Mouse (Mus musculus): ENCODE results near the gene Zc3hav1.

Gene Zc3hav1

DNA sequence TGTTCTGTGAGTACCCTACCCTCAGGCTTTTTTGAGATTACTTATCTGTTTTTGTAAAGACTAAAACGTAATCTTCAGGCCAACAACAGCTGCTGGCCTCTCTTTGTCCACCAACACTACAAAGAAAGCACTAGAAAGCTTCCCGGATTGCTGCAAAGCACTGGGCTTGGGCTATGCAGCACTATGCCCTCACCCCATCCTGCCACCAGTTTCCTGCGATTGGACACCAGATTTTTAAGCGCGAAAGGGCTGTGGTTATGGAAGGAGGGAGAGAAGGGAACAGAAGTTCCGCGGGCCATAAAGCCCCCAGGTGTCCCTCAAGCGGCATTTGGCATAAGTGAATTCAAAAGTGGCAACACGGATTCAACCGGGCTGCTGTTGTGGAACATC lies 56.2 kb downstream of the Zc3hav1 start:
- no peak for DNase-seq (ENCODE audit: extremely low read depth, low read depth, low spot score)

DNA sequence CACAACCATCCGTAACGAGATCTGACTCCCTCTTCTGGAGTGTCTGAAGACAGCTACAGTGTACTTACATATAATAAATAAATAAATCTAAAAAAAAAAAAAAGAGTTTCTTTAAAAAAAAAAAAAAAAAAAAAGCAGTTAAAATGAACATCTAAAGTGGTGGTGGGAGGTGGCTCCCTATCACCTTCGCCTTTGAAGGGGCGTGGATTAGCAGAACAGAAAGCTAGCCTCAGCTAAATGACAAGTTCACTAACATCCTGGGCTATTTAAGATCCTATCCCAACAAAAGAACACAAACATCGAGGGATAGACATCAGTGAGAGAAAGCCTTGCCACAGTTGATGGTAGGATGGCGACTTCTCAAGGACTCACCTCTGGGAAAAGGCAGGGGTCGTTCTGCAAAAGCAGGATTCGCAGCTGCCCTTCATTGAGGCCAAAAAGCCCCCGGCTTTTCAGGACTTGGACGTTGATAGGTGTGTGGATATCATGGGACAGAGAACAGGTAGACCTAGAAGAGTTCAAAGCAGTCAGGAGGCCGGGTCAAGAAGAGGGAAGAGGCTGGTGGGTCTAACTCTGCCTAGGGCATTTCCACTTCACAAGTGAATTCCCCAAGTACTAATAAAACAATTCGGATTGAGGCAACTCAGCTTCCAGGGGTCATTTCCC lies 56.7 kb downstream of the Zc3hav1 start:
- no peak for DNase-seq (ENCODE audit: extremely low read depth, low read depth, low spot score)

DNA sequence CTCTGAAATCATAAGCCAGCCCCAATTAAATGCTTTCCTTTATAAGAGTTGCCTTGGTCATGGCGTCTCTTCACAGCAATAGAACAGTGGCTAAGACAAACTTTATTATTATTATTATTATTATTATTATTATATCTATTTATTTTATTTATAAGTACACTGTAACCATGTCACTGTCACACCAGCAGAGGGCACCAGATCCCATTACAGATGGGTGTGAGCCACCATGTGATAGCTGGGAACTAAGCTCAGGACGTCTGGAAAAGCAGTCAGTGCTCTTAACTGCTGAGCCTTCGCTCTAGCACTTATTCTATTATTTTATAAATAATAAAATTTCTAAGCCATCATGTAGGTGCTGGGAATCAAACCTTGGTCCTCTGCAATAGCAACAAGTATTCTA lies 60.7 kb downstream of the Zc3hav1 start:
- DNase-seq (ENCODE audit: extremely low read depth, low read depth, low spot score), result no peak

DNA sequence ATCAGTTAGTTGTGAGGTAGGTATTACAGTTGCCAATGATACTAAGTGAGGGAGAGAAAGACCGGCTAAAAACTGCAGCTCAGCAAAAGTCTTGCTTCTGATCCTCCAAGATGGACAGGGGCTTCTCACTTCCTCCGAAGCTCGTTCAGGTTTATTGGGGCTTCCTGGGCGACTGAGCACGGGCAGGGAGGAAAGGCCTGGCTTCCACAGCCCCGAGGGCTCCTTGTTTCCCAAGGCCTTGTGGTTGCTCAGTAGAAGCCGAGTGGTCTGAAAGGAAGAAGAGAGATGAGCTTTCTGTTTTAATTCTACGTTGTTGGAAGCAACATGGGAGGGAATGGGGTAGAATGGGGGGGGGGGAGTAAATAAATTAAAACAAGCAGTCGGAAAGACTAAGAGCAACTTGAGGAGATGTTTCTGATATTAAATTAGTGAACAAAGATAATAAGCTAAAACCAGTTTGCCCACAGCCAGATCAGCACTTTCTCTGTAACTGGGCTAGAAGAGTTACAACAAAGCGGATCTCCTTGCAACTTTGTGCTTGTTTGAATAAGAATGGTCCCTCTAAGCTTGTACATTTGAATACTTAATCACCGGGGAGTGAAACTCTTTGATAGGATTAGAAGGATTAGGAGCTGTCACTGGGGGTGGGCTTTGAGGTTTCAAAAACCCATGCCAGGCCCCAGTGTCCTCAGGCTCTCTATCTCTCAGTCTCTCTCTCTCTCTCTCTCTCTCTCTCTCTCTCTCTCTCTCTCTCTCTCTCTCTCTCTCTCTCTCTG lies 61.3 kb downstream of the Zc3hav1 start:
- no peak for DNase-seq (ENCODE audit: extremely low read depth, low read depth, low spot score)

GRCm38 (mm10) chr6:38284422-38284821 lies 70.0 kb downstream of the Zc3hav1 start:
- no peak for DNase-seq (ENCODE audit: extremely low read depth, low read depth, low spot score)

DNA sequence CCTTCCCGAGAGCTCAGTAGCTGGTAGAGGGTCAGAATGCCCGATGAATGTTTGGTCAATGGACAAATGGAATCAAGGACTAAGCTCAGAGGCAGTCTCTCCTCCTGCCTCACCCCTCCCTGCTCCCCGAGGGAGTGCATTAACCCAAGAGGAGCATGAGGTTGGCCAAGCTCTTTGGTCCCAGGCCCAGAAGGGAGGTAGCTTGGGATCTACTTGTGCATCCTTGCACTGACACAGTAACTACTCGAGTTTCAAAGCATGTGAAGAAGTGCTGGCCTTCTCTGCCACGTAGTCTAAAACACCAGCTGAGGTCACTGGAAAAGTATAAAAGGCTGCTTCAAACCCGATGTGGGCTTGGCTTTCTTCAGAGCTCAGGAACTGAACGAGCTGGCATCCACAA lies 89.9 kb downstream of the Zc3hav1 start:
- DNase-seq (ENCODE audit: extremely low read depth, low read depth, low spot score), result no peak

DNA sequence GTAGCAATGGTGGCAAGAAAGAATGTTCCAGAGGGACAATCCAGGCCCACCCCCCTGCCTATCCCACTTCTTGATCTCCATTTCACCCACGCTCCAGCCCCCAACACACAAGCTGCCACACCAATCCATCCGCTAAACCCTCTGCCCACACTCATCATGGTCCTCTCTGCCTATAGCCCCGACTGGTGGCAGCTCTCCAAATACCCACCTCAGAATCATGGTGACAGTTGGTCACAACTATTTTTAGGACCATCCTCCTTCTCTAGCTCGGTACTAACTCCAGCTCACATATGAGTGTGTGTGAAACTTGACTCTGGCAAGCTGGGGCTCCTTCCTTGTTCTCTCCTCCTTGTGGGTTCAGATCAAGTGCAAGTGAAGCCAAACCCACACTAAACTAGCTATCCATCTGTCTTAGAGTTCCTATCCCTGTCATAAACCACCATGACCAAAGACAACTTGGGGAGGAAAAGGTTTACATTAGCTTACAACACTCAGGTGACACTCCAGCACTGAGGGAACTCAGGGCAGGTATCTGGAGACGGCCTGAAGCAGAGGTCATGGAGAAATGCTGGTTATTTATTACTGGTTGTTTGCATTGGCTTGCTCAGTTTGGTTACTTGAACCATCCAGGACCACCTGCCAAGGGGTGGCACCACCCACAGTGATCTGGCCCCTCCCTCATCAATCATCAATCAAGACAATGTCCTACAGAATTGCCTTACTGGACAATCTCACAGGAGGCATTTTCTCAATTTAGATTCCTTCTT lies 90.8 kb downstream of the Zc3hav1 start:
- no peak for DNase-seq (ENCODE audit: extremely low read depth, low read depth, low spot score)

DNA sequence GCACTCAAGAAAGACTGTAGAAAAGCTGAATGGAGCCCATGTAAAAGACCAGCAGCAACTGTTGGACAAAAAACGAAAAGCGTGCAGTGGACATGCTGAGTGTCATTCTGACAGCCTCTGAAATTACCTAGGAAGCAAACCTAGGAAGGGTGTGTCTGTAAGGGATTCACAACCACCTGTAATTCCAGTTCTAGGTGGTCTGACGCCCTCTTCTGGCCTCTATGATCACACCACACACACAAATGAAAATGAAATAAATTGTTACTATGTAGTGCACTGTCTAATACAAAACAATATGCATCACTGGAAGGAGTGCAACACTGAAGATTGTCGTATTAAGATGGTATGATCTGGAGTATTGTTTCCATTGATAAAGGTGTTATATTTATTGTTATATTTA lies 92.5 kb downstream of the Zc3hav1 start:
- DNase-seq (ENCODE audit: extremely low read depth, low read depth, low spot score), result no peak

DNA sequence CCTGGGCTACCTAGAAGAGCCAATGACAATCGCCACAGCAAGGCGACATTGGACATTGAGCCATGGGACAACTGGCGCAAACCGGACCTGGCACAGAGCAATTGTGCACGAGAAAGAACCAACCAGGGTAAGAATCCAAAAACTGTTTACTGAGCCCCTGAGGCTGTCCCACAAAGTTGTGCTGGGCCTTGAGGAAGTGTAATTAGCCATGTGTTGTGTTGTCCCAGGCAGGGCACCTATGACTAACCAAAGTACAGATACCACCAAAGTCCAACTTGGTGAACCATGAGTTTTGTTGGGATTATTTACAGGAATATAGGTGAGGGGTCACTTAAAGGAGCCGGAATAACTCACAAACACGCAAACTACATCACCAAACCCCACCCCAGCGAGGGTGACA lies 96.9 kb downstream of the Zc3hav1 start:
- no peak for DNase-seq (ENCODE audit: extremely low read depth, low read depth, low spot score)

GRCm38 (mm10) chr6:38256793-38257192 lies 97.6 kb downstream of the Zc3hav1 start:
- DNase-seq (ENCODE audit: extremely low read depth, low read depth, low spot score), result no peak

DNA sequence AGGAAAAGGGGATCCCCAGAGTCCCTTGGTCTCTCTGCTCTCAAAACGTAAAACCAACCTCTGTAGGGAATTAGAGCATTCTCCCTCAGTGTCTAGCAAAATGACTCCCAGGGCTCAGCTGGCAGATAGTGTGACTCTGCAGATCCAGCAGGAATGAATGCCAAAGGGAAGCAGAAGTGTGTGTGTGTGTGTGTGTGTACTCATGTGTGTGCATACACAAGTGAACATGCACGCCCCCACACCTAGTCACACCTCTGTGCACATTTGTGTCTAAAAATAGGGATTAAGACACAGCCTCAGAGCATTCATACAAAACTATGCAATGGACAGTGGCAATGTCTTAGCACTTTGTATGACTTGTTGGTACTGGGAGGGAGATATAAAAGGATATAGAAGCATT lies 98.6 kb downstream of the Zc3hav1 start:
- no peak for DNase-seq (ENCODE audit: extremely low read depth, low read depth, low spot score)

Measured in fat pad, adult 2 months (tissue).